Mouse (Mus musculus) liver, adult 10 weeks (tissue): ENCODE data around the gene Spem1. TPM values are rescaled to one million over a fixed set of nuclear protein-coding genes. Genes with fewer than 3 reads are reported as not detected.

ENCODE experiments used
- polyA plus RNA-seq: library from polyadenylated mRNA; stranded (reverse); fragments of 350-450 nt; fragmentation: Illumina TruSeq; extraction: RNeasy Lipid Tissue Mini Kit (QIAGEN cat#74804); gene quantifications from one replicate; pipeline ENCODE4 v1.2.3, GENCODE M21; 2014; ENCODE audit warnings: low read depth, low replicate concordance

Gene Spem1
- not detected for polyA plus RNA-seq

GRCm38 (mm10) chr11:69822080-69822479 is at the start of gene Spem1:
Gene Spem1, minus strand, starts transcription at chr11:69822180.

GRCm38 (mm10) chr11:69858113-69858998 is 36.4 kb upstream of the Spem1 start, which contains the start of gene Tnk1:
Gene Tnk1, minus strand, starts transcription at chr11:69858730.

GRCm38 (mm10) chr11:69846198-69846680 is 24.3 kb upstream of the Spem1 start, which contains the start of gene Plscr3:
Gene Plscr3, plus strand, starts transcription at chr11:69846376.

GRCm38 (mm10) chr11:69837952-69838713 is 16.2 kb upstream of the Spem1 start, which contains the start of gene Tmem256:
Gene Tmem256, plus strand, starts transcription at chr11:69838514.

GRCm38 (mm10) chr11:69837604-69837951 is 15.6 kb upstream of the Spem1 start, which contains the start of gene Nlgn2:
Gene Nlgn2, minus strand, starts transcription at chr11:69837784.

GRCm38 (mm10) chr11:69818365-69818764 is 3.6 kb downstream of the Spem1 start, which contains the start of gene Spem2:
Gene Spem2, minus strand, starts transcription at chr11:69818465.

GRCm38 (mm10) chr11:69815155-69815554 is 6.8 kb downstream of the Spem1 start, which contains the start of gene Gm39566:
Gene Gm39566, minus strand, starts transcription at chr11:69815298.

GRCm38 (mm10) chr11:69804972-69805909 is 16.7 kb downstream of the Spem1 start, which contains the start of gene Tmem102:
Gene Tmem102, minus strand, starts transcription at chr11:69805624.

GRCm38 (mm10) chr11:69801379-69801977 is 20.5 kb downstream of the Spem1 start, which contains the start of gene Fgf11:
Gene Fgf11, minus strand, starts transcription at chr11:69801857.

GRCm38 (mm10) chr11:69795168-69795982 is 26.6 kb downstream of the Spem1 start, which contains the start of gene Chrnb1:
Gene Chrnb1, minus strand, starts transcription at chr11:69795943.

Other genes starting within 250 kb of the Spem1 start
- gene Wrap53, start 241.9 kb downstream of the Spem1 start, polyA plus RNA-seq = 1.1 TPM
- gene Trp53, start 241.8 kb downstream of the Spem1 start, polyA plus RNA-seq = 3.8 TPM
- gene Atp1b2, start 216.2 kb downstream of the Spem1 start, polyA plus RNA-seq = 0.13 TPM
- gene Shbg, start 204.3 kb downstream of the Spem1 start, polyA plus RNA-seq = not detected
- gene Sat2, start 200.2 kb downstream of the Spem1 start, polyA plus RNA-seq = 8.5 TPM
- gene Fxr2, start 189.2 kb downstream of the Spem1 start, polyA plus RNA-seq = 7.8 TPM
- not detected for gene Sox15, start 166.9 kb downstream of the Spem1 start, polyA plus RNA-seq
- 22.1 TPM for gene Mpdu1, start 159.5 kb downstream of the Spem1 start, polyA plus RNA-seq
- 3.8 TPM for gene Cd68, start 156.0 kb downstream of the Spem1 start, polyA plus RNA-seq
- 340 TPM for gene Eif4a1, start 149.8 kb downstream of the Spem1 start, polyA plus RNA-seq
- gene Senp3, start 140.1 kb downstream of the Spem1 start, polyA plus RNA-seq = 33.7 TPM
- 2.8 TPM for gene Tnfsf13, start 136.4 kb downstream of the Spem1 start, polyA plus RNA-seq
- gene Tnfsf12, start 126.3 kb downstream of the Spem1 start, polyA plus RNA-seq = 1.5 TPM
- not detected for gene Tnfsfm13, start 126.1 kb downstream of the Spem1 start, polyA plus RNA-seq
- gene Polr2a, start 63.5 kb downstream of the Spem1 start, polyA plus RNA-seq = 7.7 TPM
- gene Slc35g3, start 60.2 kb downstream of the Spem1 start, polyA plus RNA-seq = not detected
- 4.1 TPM for gene Zbtb4, start 56.3 kb downstream of the Spem1 start, polyA plus RNA-seq
- 0.58 TPM for gene Chrnb1, start 26.2 kb downstream of the Spem1 start, polyA plus RNA-seq
- gene Fgf11, start 20.3 kb downstream of the Spem1 start, polyA plus RNA-seq = 0.29 TPM
- 3.6 TPM for gene Tmem102, start 16.6 kb downstream of the Spem1 start, polyA plus RNA-seq
- not detected for gene Gm39566, start 6.9 kb downstream of the Spem1 start, polyA plus RNA-seq
- gene Spem2, start 3.7 kb downstream of the Spem1 start, polyA plus RNA-seq = not detected
- gene Nlgn2, start 15.6 kb upstream of the Spem1 start, polyA plus RNA-seq = 0.11 TPM
- 58.8 TPM for gene Tmem256, start 16.3 kb upstream of the Spem1 start, polyA plus RNA-seq
- 1.1 TPM for gene Plscr3, start 24.2 kb upstream of the Spem1 start, polyA plus RNA-seq
- not detected for gene Tnk1, start 36.5 kb upstream of the Spem1 start, polyA plus RNA-seq
- not detected for gene Tmem95, start 55.8 kb upstream of the Spem1 start, polyA plus RNA-seq
- gene Kctd11, start 59.2 kb upstream of the Spem1 start, polyA plus RNA-seq = 0.42 TPM
- 0.40 TPM for gene Acap1, start 73.4 kb upstream of the Spem1 start, polyA plus RNA-seq
- gene 2810408A11Rik, start 78.8 kb upstream of the Spem1 start, polyA plus RNA-seq = not detected
- 3.0 TPM for gene Neurl4, start 78.9 kb upstream of the Spem1 start, polyA plus RNA-seq
- 9.6 TPM for gene Gps2, start 91.7 kb upstream of the Spem1 start, polyA plus RNA-seq
- 155 TPM for gene Eif5a, start 99.8 kb upstream of the Spem1 start, polyA plus RNA-seq
- not detected for gene Ybx2, start 113.6 kb upstream of the Spem1 start, polyA plus RNA-seq
- not detected for gene Slc2a4, start 126.0 kb upstream of the Spem1 start, polyA plus RNA-seq
- 0.40 TPM for gene Cldn7, start 142.6 kb upstream of the Spem1 start, polyA plus RNA-seq
- gene Ctdnep1, start 159.0 kb upstream of the Spem1 start, polyA plus RNA-seq = 25.5 TPM
- 9.7 TPM for gene Elp5, start 160.3 kb upstream of the Spem1 start, polyA plus RNA-seq
- gene Gabarap, start 169.0 kb upstream of the Spem1 start, polyA plus RNA-seq = 367 TPM
- gene Phf23, start 173.6 kb upstream of the Spem1 start, polyA plus RNA-seq = 7.1 TPM
- 0.37 TPM for gene Dvl2, start 178.4 kb upstream of the Spem1 start, polyA plus RNA-seq
- gene Acadvl, start 193.2 kb upstream of the Spem1 start, polyA plus RNA-seq = 60.6 TPM
- gene Dlg4, start 194.8 kb upstream of the Spem1 start, polyA plus RNA-seq = 0.13 TPM
- gene Asgr1, start 231.9 kb upstream of the Spem1 start, polyA plus RNA-seq = 171 TPM